Mouse (Mus musculus): ENCODE data around the gene Atg14.

Gene Atg14

GRCm38 (mm10) chr14:47514816-47515453 is 55.5 kb downstream of the Atg14 start:
- ATAC-seq (ENCODE audit: insufficient number of reproducible peaks, low FRiP score, low TSS enrichment) = no peak

- ATAC-seq (ENCODE audit: insufficient number of reproducible peaks, low FRiP score, low TSS enrichment) = no peak
These were observed 56.8 kb downstream of the Atg14 start for GRCm38 (mm10) chr14:47513606-47514005.

GRCm38 (mm10) chr14:47510244-47510643 is 60.2 kb downstream of the Atg14 start:
- ATAC-seq (ENCODE audit: insufficient number of reproducible peaks, low FRiP score, low TSS enrichment) = no peak

GRCm38 (mm10) chr14:47508035-47508434 is 62.4 kb downstream of the Atg14 start:
- no peak for ATAC-seq (ENCODE audit: insufficient number of reproducible peaks, low FRiP score, low TSS enrichment)

- no peak for ATAC-seq (ENCODE audit: insufficient number of reproducible peaks, low FRiP score, low TSS enrichment)
These were observed 63.8 kb downstream of the Atg14 start for GRCm38 (mm10) chr14:47506676-47507075.

- no peak for ATAC-seq (ENCODE audit: insufficient number of reproducible peaks, low FRiP score, low TSS enrichment)
These were observed 66.4 kb downstream of the Atg14 start for GRCm38 (mm10) chr14:47504036-47504435.

- ATAC-seq (ENCODE audit: insufficient number of reproducible peaks, low FRiP score, low TSS enrichment) = no peak
These were observed 71.8 kb downstream of the Atg14 start for GRCm38 (mm10) chr14:47498632-47499031.

GRCm38 (mm10) chr14:47497166-47497565 is 73.3 kb downstream of the Atg14 start:
- no peak for ATAC-seq (ENCODE audit: insufficient number of reproducible peaks, low FRiP score, low TSS enrichment)

GRCm38 (mm10) chr14:47495951-47496350 is 74.5 kb downstream of the Atg14 start:
- no peak for ATAC-seq (ENCODE audit: insufficient number of reproducible peaks, low FRiP score, low TSS enrichment)

GRCm38 (mm10) chr14:47493592-47494361 is 76.7 kb downstream of the Atg14 start:
- no peak for ATAC-seq (ENCODE audit: insufficient number of reproducible peaks, low FRiP score, low TSS enrichment)
